Mouse (Mus musculus): ENCODE data around the gene Fgd4. TPM values are rescaled to one million over a fixed set of nuclear protein-coding genes. Genes with fewer than 3 reads are reported as not detected.
"Not testable (repeated sequence)": the region's sequence is repeated elsewhere in the genome, so short reads cannot be mapped to it uniquely, and the experiment has no call there.

Gene Fgd4
- polyA plus RNA-seq, 1 experiment from 2014 or later: 27.8 TPM

DNA sequence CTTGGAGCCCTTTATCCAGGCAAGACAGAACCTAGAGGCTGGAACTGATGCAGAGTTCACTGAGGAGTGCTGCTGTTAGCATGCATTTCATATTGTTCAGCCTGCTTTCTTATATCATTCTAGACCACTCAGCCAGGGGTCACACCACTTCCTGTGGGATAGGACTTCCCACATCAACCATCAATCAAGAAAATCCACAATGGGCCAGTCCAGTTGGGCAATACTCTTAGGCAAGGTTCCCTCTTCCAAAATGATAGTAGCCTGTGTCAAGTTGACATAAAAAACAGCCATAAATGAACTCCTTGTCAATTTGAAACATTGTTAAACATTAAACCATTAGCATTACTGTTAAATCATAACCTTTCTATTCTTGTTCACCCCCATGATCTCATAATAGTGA lies 34.6 kb downstream of the Fgd4 start:
- Histone ChIP-seq H3K27ac (no peak overlapping the region), H3K4me3 (replicated peaks) (no peak overlapping the region), H3K36me3 (replicated peaks) (no peaks in the 10 kb centered on the region), H3K9me3 (no peaks in the 10 kb centered on the region), H3K4me1 (no peaks in the 10 kb centered on the region), H3K4me2 (no peak overlapping the region), H3K27me3 (no peaks in the 10 kb centered on the region), H3K9ac (no peak overlapping the region)
- no peak for ATAC-seq (ENCODE audit: low FRiP score)

DNA sequence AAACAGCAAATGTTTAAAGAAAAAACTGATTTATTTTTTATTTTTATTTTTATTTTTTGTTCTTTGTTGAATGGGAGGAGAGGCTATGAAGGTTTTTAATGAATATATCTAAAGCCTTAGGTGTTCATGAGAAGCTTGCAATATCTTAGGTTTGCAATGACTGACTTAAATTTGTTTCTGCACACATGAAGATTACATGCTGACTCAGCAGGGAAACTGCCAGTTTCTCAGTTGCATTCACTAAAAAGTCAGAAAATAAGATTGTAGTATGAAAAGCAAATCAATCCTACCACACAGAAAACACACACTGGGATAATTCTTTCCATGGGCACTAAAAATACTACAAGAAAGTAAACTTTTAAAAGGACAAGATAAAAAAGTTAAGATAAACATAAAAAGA lies 39.6 kb downstream of the Fgd4 start:
- Histone ChIP-seq H3K9me3 (no peaks in the 10 kb centered on the region), H3K9ac (no peak overlapping the region), H3K27ac (peak overlapping the region; percentile 69; the same call in 1 of the 2 replicates), H3K27me3 (no peaks in the 10 kb centered on the region), H3K4me2 (no peak overlapping the region), H3K36me3 (replicated peaks) (no peaks in the 10 kb centered on the region), H3K4me1 (peaks cover 14% of the 10 kb centered on the region), H3K4me3 (replicated peaks) (no peak overlapping the region)
- no peak for ATAC-seq (ENCODE audit: low FRiP score)

DNA sequence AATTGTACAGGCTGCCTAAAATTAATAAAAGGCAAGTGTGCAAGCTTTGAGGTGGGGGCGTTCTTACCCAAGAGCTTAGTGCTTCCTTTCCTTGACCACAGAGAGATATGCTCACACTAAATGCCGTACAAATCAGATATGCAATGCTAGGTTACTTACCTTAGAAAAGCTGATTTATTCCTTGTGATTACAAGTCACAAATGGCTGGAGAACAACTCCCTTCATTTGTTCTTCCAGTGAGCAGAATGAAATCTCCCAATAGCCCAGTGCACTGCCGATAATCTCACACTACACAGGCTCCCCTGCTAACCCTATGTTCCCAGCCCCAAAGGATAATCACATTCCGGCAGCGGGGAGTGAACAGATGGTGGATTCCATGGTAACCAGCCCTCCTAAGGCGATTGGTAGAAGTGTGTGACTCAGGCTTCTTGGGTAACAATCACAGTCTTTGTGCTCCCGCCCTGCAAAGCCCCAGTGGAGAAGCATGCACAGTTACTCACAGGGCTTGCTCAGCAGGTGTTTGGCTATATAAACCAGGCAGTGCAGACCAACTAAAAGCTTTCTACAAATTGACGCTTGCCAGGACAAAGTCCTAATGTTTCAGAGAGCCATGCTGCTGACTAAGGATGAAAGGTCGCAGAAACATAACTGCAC lies 40.3 kb downstream of the Fgd4 start:
- Histone ChIP-seq H3K9ac (peak overlapping the region; percentile 33; the same call in 1 of the 2 replicates), H3K4me3 (replicated peaks) (peak overlapping the region; percentile 50), H3K27me3 (no peaks in the 10 kb centered on the region), H3K4me2 (peak overlapping the region; percentile 57), H3K36me3 (replicated peaks) (no peaks in the 10 kb centered on the region), H3K9me3 (no peaks in the 10 kb centered on the region), H3K4me1 (peaks cover 18% of the 10 kb centered on the region), H3K27ac (peak overlapping the region; percentile 93)
- ATAC-seq (ENCODE audit: low FRiP score): peak; percentile 97
- 1% methylated on average over 9 of the region's 9 CpGs for WGBS

DNA sequence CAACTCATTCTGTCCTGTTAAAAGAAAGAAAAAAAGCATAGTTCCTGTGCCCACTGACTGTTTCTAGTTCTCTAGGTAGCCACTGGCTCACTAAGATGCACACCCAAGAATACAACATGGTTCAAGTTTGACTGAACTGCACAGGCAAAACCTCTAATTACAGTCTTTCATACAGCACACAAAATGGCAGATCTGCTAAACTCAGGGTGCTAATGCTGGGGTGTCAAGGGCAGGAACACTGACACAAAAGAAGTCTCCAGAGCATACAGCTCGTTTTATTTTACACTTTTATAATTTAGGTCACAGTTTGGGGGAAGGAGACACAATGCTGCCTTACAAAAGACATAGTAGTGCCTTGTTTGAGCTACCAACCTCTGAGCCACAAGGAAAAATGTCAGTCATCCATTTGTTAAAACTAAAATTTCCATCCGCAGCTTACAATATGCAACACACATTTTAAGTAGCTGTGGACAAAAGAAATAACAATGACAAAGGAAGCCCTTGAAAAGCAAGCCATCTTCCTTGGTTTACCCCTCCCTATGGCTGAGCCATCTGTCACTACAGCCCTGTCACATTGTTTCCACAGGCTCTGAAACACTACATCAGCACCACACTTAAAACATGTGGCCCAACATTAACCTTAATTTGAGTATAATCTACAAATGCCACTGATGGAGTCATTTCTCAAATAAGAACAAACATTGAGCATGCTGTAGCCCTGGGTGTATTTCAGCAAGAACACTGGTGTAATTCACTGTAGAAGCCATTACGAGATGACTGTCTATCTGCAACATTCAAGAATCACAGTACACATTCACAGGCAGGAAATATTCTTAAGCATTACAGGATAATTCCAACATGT lies 41.1 kb downstream of the Fgd4 start:
- Histone ChIP-seq H3K27ac (peak overlapping the region; percentile 93), H3K4me3 (replicated peaks) (peak overlapping the region; percentile 50), H3K27me3 (no peaks in the 10 kb centered on the region), H3K36me3 (replicated peaks) (no peaks in the 10 kb centered on the region), H3K9ac (peak overlapping the region; percentile 33), H3K4me1 (peaks cover 20% of the 10 kb centered on the region), H3K9me3 (no peaks in the 10 kb centered on the region), H3K4me2 (peak overlapping the region; percentile 57)
- ATAC-seq (ENCODE audit: low FRiP score): peak; percentile 66
- WGBS: 4% methylated on average over 3 of the region's 3 CpGs

DNA sequence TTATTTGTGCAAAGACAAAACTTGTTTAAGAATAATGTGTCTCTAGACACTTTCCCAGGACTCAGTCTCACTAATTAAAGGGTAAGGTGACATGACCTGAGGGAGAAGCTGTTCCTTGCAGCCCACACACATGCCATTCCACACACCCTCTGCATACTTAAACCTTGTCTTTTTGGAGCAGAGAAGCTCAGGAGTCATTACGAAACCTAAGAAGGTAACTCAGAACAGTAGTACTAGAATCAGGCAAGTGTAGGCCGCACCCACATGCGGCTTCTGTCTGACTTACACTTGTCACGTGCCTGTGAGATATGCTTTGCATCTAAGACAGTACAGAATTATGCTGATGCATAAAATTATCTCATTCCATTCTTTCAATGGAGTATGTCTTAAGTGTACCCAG lies 42.6 kb downstream of the Fgd4 start:
- Histone ChIP-seq H3K27me3 (no peaks in the 10 kb centered on the region), H3K27ac (no peak overlapping the region), H3K9me3 (no peaks in the 10 kb centered on the region), H3K36me3 (replicated peaks) (no peaks in the 10 kb centered on the region), H3K4me2 (peak overlapping the region; percentile 54), H3K9ac (no peak overlapping the region), H3K4me3 (replicated peaks) (peak overlapping the region; percentile 0; the same call in 1 of the 2 replicates), H3K4me1 (peaks cover 23% of the 10 kb centered on the region)
- no peak for ATAC-seq (ENCODE audit: low FRiP score)
- 75% methylated on average over 4 of the region's 4 CpGs for WGBS

DNA sequence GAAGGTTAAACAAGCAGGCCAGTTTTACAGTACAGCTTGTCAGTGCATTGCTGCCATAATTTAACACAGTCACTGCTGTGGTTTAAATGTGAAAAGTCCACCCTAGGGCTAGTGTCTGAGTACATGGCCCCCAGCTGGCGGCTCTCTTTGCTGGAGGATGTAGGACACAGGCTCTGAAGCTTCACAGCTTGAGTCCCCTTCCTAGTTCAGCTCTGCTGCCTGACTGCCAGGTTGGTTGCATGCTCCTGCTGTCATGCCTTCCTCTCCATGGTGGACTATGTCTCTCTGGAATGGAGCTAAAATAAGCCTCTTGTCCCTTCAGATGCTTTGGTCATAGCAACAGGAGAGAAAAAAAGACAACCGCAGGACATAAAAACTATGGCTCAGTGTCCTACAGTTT lies 46.3 kb downstream of the Fgd4 start:
- H3K9ac ChIP-seq: no peak overlapping the region
- no peaks in the 10 kb centered on the region for H3K27me3 ChIP-seq
- peaks cover 3% of the 10 kb centered on the region; the same call in 1 of the 2 replicates for H3K36me3 ChIP-seq (replicated peaks)
- H3K27ac ChIP-seq: no peak overlapping the region
- peaks cover 23% of the 10 kb centered on the region for H3K4me1 ChIP-seq
- no peak overlapping the region for H3K4me3 ChIP-seq (replicated peaks)
- ATAC-seq (ENCODE audit: low FRiP score): no peak
- WGBS: 60% methylated on average over 2 of the region's 2 CpGs
- H3K4me2 ChIP-seq: no peak overlapping the region
- H3K9me3 ChIP-seq: no peaks in the 10 kb centered on the region

DNA sequence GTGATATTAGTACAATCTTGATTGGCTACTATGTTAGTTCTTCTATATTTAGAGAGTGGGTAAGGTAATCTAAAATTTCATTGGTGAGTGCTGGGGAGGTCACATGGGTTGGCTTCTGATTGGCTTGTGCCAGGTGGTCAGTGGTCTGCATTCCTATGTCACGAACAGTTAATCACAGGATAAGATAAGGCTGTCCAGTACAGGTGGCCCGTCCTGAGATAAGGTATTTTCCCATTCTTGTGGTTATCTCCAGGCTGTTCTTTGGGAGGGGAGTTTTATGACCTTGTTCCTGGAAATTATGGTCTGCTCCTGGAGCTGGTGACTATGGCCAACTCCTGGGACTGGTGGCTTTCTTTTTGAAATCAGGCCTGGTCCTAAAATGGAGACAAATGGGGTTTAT lies 48.2 kb downstream of the Fgd4 start:
- Histone ChIP-seq H3K27me3 (no peaks in the 10 kb centered on the region), H3K9ac (no peak overlapping the region), H3K9me3 (no peaks in the 10 kb centered on the region), H3K4me2 (no peak overlapping the region), H3K4me3 (replicated peaks) (no peak overlapping the region), H3K4me1 (peaks cover 15% of the 10 kb centered on the region), H3K27ac (no peak overlapping the region), H3K36me3 (replicated peaks) (peaks cover 3% of the 10 kb centered on the region; the same call in 1 of the 2 replicates)
- WGBS: 88% methylated on average over 2 of the region's 2 CpGs
- no peak for ATAC-seq (ENCODE audit: low FRiP score)

DNA sequence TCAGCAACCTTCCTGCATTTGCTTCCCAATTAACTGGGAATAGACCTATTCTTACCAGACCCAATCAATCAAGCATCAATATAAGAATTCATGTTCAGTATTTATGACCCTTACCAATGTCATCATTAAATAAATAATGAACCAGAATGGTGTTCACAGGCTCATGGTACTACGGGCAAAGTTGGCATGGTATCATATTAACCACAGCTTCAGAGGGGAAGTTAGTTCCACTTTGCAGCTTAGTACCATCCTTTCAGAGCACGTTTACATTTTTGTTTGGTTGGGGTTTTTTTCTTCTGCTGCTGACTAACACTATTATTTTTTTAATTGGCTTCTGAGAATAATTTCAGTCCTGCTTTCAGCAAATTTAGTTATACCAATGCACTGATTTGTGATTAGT lies 51.2 kb downstream of the Fgd4 start:
- Histone ChIP-seq H3K27ac (no peak overlapping the region), H3K9ac (no peak overlapping the region), H3K36me3 (replicated peaks) (peaks cover 3% of the 10 kb centered on the region; the same call in 1 of the 2 replicates), H3K4me2 (no peak overlapping the region), H3K4me3 (replicated peaks) (no peak overlapping the region), H3K27me3 (no peaks in the 10 kb centered on the region), H3K4me1 (peaks cover 10% of the 10 kb centered on the region), H3K9me3 (no peaks in the 10 kb centered on the region)
- ATAC-seq (ENCODE audit: low FRiP score): no peak
- WGBS: 88% methylated on average over 2 of the region's 2 CpGs

DNA sequence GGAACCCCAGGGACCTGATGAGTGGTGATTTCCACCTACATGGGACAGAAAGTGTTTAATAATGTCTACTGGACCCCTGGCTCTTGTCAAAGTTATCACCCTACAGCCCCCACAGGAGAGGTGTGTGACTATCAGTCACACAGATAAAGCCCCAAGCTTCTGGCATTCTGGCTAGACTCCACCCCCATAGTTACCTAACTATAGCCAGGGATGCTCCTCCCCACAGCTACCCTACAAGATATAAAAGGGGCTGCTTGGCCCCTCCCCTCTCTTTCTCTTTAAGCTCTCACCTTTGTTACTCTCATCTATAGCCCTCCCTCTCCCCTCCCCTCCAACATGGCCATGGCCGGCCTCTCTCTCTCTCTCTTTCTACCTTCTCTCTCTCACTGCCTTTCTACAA lies 53.7 kb downstream of the Fgd4 start:
- Histone ChIP-seq H3K9me3 (no peaks in the 10 kb centered on the region), H3K4me1 (peaks cover 8% of the 10 kb centered on the region; the same call in 1 of the 2 replicates), H3K27ac (no peak overlapping the region), H3K9ac (no peak overlapping the region), H3K4me2 (no peak overlapping the region), H3K4me3 (replicated peaks) (no peak overlapping the region), H3K27me3 (no peaks in the 10 kb centered on the region), H3K36me3 (replicated peaks) (peaks cover 7% of the 10 kb centered on the region; the same call in 1 of the 2 replicates)
- ATAC-seq (ENCODE audit: low FRiP score): peak; percentile 11; the same call in 1 of the 2 replicates
- 38% methylated on average over 1 of the region's 1 CpGs for WGBS

DNA sequence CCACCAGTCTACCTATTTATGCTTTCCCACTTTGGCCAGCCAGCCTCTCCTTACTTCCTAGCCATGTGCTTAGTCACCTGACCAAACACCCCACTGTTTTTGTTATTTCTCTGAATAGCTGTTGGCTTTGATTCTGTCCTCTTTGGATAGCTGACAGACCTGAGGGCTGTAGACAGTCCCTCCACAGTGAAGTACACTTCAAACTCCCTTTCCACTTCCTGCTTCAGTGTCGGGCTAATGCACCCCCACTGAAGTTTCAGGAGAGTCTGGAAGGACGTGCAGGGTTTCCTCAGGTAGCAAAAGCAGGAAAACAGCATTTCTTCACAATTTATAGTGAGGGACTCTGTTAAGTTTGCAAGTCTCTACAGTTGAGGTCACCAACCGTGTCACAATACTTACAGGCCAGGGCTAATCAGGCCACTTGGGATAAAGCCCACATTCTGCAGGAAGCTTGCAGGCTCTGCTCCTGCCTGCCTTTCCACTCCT lies 57.4 kb downstream of the Fgd4 start:
- no peak for ATAC-seq (ENCODE audit: low FRiP score)

DNA sequence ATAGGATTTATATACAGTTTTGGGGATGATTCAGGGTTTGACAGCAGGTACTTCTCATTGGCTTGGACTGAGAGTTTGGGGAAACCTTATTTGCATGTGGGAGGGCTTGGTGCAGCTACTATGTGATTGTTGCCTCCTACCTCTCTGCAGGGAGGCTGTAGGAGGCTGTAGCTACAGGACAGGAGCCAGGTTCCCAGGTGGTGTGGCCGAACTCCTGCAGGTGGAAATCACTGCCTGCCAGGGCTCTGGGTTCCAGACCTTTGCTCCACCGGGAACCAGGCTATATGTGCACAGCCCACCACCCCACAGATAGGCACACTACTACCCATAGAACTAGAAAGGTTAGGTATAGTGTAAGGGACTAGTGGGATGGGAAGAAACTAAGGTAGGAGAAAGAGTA lies 61.0 kb downstream of the Fgd4 start:
- WGBS: 76% methylated on average over 2 of the region's 2 CpGs
- not testable (repeated sequence) for H3K9me3 ChIP-seq; H3K4me3 ChIP-seq (replicated peaks)

More for the DNA sequence above, 57.4 kb downstream of the Fgd4 start:
- Histone ChIP-seq H3K4me2 (no peak overlapping the region), H3K4me1 (peaks cover 8% of the 10 kb centered on the region; the same call in 1 of the 2 replicates), H3K27ac (no peak overlapping the region), H3K9me3 (no peaks in the 10 kb centered on the region), H3K36me3 (replicated peaks) (peaks cover 5% of the 10 kb centered on the region; the same call in 1 of the 2 replicates), H3K9ac (no peak overlapping the region), H3K4me3 (replicated peaks) (no peak overlapping the region), H3K27me3 (no peaks in the 10 kb centered on the region)
- 71% methylated on average over 3 of the region's 3 CpGs for WGBS

DNA sequence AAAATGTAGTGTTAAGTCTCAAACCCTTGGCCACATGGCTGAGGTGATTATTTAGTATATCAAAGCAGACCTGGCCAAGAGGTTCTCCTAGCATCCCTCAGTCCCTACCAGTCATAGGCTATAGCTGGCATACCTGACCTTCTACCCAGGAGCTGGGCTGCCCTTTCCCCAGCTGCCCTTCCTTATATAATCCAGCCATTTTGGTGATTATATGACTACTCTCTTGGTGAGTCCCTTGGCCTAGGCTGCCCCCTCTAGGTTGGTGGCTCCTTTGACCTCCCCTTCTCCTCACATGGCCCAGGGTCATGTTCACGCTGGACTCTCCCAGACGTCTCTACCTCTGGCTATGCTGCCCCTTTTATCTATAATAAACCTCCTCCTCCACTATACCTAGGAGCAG lies 65.1 kb downstream of the Fgd4 start:
- H3K27ac ChIP-seq: no peak overlapping the region
- no peak for ATAC-seq (ENCODE audit: low FRiP score)
- no peaks in the 10 kb centered on the region for H3K9me3 ChIP-seq
- WGBS: 86% methylated on average over 2 of the region's 2 CpGs
- no peaks in the 10 kb centered on the region for H3K36me3 ChIP-seq (replicated peaks)
- no peaks in the 10 kb centered on the region for H3K4me1 ChIP-seq
- H3K4me3 ChIP-seq (replicated peaks): no peak overlapping the region
- H3K9ac ChIP-seq: no peak overlapping the region
- no peaks in the 10 kb centered on the region for H3K27me3 ChIP-seq
- no peak overlapping the region for H3K4me2 ChIP-seq

More for the DNA sequence above, 61.0 kb downstream of the Fgd4 start:
- H3K27me3 ChIP-seq; H3K4me2 ChIP-seq; ATAC-seq (ENCODE audit: low FRiP score); H3K36me3 ChIP-seq (replicated peaks); H3K27ac ChIP-seq; H3K4me1 ChIP-seq; H3K9ac ChIP-seq: not testable (repeated sequence)

All from forebrain, embryonic 12.5 days (tissue).